Mouse (Mus musculus) layer of hippocampus, adult 9-10 months (tissue): ENCODE data around the gene Ppara.
A peak's percentile ranks its signal among the peaks of the same experiment; 100 is the strongest.

Source experiments
- DNase-seq: peaks from one replicate; pipeline ENCODE4 v3.0.0; 2022; ENCODE audit warnings: low spot score

Gene Ppara

DNA sequence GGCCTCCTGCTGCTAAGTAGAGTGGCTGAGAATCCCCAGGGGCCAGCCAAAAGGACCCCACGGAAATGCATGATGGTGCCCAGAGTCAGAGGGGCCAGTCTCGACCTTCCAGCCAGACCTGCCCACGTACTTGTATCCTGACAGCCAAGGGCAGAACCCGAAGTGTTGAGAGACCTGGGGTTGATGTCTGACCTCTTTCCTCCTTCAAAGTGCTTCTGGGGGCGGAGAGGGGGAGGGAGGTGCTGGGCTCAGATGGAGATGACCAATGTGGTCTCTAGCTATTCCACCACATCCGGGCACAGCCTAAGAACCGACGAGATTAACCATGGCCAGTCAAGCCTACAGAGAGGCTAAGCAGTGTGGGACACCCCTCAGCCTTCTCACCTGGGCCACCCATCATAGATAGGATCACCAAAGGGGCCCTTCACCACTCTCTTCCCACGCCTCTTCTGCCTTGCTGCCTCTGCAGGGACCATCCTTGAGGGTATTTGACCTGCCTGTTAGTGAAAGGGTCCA, 29.7 kb upstream of the Ppara start:
- DNase-seq, result no peak

DNA sequence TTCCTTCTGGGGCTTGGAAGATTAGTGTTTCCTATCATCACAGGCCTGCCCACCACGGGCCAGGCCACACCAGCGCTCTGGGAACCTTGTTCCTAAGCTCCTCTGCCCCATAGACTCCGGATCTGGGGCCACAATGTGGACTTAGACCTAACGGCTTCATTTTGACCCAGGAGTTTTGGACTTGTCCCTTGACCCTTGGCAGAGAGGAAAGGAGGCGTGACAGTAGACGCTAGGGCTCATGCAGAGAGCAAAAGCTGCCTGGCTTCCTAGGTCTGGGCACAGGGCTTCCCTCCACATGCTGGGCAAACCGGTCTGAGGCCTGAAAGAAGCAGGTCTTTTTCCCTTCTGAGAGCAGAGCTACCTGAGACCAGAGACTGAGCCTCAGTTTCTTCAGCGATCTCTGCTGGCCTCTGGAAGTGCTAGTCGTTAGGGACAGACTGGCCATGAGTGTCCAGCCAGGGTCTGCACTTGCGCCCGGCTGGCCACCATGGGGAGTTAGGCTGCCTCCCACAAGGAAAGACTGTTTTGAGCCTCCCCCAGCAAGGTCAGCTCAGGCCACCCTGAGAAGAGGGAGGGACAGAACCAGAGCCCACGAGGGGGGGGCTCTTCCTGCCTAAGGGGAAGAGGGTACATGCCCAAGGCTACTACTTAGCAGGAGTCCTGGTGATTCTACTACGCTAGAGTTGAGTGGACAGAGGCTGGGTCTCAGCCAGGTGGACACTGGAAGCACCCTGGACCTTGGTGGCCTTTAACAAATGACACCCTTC, 29.0 kb upstream of the Ppara start:
- no peak for DNase-seq

- DNase-seq, result no peak
Observed at GRCm38 (mm10) chr15:85706527-85706926, 28.3 kb upstream of the Ppara start.

- DNase-seq, result no peak
Observed at GRCm38 (mm10) chr15:85707017-85707416, 27.8 kb upstream of the Ppara start.

DNA sequence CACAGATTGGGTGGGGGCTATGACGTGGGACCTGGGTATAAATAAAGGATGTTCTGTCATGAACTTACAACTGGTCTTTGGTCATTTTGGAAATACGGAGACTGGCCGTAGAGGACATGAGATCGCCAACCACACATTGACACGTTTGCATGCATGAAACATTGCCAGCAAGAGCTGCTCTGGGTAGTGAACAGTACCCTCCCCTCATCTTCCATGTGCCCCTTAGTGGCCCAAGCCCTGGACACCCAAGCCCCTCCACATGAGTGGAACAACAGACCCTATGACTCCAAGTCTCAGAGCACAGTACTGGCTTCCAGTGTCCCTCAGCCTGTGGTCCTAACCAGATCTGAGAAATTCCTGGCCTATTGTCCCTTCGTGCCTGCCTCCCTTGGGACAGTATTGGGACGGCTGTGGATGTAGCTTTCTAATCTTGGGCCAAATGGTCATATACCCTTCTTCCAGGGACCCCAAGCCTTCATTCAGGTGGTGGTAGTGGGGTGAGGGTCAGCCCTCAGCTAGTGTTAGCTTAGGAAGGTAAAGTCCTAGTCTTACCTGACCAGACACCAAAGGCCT, 27.2 kb upstream of the Ppara start:
- DNase-seq, result no peak

DNA sequence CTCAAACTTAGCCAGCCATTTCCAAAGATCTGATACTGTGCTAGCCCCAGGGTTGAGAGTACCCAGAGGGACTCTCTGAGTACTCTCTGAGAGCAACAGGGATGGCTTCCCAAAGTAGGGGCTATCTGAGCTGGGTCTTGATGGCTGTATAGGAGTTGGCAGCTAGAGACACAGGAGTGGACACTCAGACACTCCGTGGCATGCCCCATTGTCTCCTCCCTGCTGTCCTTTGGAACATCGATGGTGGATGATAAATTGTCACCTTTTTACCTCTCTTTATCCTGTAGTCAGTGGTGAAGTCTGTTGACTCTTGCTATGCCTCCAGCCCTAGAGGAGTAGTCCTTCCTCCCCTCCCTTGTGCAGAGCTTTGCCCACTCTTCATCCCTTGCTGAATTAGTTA, 26.6 kb upstream of the Ppara start:
- no peak for DNase-seq

DNA sequence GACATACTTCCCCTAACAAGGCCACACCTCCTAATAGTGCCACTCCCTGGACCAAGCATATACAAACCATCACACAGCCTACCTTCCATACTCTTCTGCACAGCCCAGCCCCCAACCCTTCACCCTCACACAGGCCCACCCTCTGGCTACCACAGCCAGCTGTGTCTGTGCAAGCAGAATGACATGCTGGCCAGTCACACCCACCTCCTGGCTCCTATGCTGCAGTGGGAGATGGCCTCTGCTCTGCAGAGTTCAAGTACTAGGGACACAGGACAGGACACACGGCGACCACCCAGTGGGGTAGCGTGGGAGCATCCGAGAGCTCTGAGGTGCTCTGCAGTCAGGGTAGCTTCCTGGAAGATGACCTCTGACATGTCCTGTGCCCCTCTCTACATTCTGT, 25.9 kb upstream of the Ppara start:
- DNase-seq, result no peak

GRCm38 (mm10) chr15:85709268-85709973, 25.4 kb upstream of the Ppara start:
- DNase-seq, result peak; percentile 81

- DNase-seq, result no peak
Observed at GRCm38 (mm10) chr15:85710179-85710578, 24.6 kb upstream of the Ppara start.

DNA sequence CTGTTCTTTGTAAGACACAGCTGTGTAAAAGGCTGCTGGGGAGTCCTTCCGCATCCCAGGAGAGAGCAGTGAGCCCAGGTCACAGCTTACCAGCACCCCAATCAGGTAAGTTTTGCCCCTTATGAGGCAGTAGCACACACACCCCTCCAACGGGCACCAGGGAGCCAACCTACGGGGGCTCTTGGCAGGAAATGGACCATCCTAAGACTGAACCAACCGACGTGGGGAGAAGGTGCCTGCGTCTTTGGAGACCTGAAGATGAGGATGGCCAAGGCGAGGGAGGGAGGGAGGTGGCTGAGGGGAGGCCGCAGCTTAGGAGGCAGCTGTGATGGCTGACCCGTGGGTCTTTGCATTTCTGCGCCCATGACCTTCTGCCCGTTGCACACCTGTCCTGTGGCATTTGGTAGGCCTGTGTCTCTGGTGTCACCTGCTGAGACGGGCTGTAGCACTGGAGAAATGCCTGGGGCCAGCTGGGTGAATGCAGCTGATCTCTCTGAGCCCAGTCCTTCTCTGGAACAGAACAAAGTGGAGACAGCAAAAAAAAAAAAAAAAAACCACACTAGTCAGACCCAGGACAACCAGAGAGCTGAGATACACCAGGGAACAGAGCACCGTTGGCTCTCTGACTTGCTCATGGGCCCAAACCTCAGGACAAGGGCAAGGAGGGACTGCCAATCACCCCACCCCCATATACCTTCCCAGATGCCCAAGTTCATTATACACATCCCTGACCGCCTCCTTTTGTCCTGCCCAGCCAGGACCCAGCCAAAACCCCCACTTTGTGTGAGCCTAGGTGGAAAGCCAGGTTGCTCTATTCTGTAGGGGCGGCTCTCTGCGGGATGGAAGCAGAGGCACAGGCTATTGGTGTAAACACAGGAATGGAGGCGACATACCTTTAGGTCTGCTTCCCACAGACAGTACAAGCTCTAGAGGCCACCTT, 23.9 kb upstream of the Ppara start:
- no peak for DNase-seq

- DNase-seq, result no peak
Observed at GRCm38 (mm10) chr15:85712565-85713168, 22.1 kb upstream of the Ppara start.

GRCm38 (mm10) chr15:85713417-85713816, 21.4 kb upstream of the Ppara start:
- no peak for DNase-seq

- DNase-seq, result no peak
Observed at GRCm38 (mm10) chr15:85715059-85715458, 19.7 kb upstream of the Ppara start.

DNA sequence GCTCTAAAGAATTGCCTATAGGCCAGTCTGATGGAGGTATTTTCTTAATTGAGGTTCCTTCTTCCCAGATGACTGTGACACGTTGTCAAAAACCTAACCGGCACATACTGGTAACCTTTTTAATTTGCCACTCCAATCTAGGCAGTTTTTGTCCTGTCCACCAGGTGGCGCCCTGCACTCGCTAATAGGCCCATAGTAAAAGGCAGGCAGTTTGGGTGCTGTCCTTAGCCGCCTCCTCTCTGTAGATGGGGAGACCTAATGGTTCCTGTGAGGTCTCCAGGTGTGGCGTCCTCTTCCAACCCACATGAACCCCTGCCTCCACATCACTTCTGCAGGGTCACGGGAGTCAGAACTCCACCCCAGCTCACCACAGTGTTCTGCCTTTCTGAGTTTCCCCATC, 18.7 kb upstream of the Ppara start:
- peak; percentile 79 for DNase-seq

DNA sequence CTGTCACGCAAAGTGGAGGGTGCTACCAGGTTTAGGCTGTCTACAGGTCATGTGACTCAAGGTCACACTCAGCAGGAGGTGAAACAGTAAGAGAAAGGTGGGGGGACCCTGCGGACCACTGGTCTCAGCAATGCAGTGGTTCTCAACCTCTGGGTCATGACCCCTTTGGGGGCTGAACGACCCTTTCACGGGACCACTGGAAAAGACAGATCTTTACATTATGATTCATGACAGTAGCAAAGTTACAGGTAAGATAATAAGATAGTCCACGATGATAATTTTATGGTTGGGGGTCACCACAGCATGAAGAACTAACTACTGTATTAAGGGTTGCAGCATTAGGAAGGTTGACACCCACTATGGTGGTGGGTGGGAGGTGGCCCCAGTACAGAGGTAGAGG, 18.2 kb upstream of the Ppara start:
- DNase-seq, result no peak

GRCm38 (mm10) chr15:85717008-85717407, 17.8 kb upstream of the Ppara start:
- no peak for DNase-seq

DNA sequence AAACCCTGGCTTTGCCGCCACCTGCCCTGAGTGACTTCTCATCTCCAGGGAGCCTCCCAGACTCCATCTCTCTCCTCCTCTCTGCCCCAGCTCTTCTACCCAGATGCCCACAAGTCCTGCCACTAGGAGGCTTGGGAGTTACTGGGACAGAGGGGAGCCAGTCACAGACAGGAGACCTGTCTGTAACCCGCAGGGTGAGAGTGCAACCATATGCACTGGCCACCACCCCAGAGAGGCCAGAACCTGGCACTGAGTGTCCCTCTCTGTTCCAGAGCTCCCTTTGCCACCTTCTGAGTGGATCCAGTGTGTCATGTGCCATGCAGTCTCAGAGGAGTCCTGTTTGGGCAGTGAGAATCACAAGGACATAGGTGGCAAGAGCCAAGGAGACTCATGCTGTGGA, 17.0 kb upstream of the Ppara start:
- no peak for DNase-seq

DNA sequence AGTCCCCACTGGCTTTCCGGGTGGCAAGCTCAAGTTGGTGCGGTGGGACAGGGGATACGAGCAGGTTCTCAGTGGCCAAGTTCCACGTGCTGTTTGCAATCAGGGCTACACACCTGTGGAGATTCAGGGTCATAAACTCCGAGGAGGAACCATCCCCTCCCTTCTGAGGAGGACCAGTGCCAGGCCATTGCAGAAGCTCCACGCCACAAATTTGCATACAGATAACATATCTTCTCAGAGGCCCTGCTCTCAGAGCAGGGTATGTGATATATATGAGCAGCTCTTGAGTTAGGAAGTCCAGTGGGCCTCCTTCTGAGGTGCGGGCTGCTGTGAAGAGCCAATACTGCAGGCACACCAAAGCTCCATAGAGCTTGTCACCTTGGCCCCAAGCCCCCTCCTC, 15.8 kb upstream of the Ppara start:
- DNase-seq, result no peak

DNA sequence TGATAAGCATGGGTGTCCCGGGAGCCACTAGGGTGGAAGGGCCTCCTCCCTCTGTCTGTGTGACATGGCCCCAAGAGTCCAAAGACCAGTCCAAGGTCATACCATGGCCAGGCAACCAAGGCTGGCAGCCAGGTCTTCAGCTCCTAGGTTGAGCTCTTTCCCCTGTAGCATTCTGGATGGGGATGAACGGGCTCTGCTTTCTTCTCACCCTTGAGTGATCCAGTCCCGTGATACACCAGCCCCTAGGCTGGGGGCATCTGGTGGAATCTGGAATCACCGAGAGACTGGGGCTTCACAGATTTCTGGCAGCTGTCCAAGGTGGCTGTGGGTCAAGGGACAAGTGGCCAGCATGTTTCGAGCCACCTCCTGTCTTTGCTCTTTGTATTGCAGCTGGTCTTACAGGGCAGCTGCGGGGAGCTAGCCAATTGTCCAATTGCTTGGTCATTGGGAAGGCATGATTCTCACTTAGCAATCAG, 14.4 kb upstream of the Ppara start:
- no peak for DNase-seq

DNA sequence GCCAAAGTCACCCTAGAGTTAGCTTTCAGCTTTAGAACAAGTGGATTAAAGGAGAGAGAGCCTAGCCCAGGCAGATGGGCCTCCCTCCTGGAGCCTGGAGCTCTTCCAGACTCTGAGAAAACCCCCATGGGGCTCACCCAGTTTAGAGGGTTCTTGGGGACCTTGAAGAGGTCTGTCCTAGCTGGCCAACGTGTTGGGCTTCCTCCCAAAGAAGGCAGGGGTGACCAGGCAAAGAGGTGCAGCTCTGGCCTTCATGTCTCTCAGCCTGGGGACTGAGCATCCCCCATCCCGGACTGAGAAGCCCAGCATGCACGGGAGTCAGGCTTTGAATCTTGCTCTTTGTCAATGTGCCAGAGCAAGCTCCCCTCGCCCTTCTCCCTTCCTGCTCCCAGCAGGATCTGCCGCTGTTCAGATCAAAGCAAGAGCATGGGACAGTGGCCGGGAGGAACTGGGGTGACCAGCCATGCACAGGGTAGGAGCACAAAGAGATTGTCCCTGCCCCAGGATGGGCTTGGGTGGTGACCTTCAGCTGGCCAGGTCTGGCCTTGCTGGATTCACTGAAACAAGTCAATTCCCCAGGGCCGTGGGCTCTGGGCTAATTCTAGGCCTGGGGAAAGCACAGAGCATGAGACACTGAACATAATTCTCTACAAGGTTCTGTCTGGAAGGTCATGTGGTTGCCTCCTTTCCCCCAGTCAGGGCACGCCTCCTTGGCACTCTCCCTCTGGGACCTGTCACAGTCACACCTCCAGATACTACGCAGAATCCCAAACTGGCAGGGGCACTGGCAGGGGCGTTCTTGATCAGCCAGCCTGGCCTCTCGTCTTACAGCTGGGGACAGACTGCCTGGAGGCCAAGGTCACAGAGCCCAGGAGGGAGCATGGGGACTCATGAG, 10.3 kb upstream of the Ppara start:
- no peak for DNase-seq
